Mouse (Mus musculus) heart, embryonic 14.5 days (tissue): ENCODE results near the gene Itpr3. TPM values are rescaled to one million over a fixed set of nuclear protein-coding genes. Genes with fewer than 3 reads are reported as not detected.

Source experiments
- ATAC-seq: fragments of 200-750 bp; cut with Nextera tagmentation; 2 replicates; pipeline ENCODE4 v1.8.0; 2017; ENCODE audit warnings: low read depth, moderate TSS enrichment; ENCODE audit not compliant: insufficient number of reproducible peaks, insufficient read depth, low FRiP score
- H3K27ac ChIP-seq, 2 experiments: fragments of 200-500 bp in 1 of 2; fragments of 300-500 bp in 1 of 2; sonication (generic) in 1 of 2; replicated peaks in 1 of 2; 2 replicates each; pipeline ENCODE4 v1.5.1; 2012 to 2014; ENCODE audit warnings: low read depth in 2 of 2, low read length in 2 of 2, control low read depth in 1 of 2, mild to moderate bottlenecking in 1 of 2, mixed read lengths in 1 of 2; ENCODE audit not compliant: control insufficient read depth in 1 of 2, insufficient read depth in 1 of 2
- H3K27me3 ChIP-seq: fragments of 300-500 bp; sonication (generic); 2 replicates; pipeline ENCODE4 v1.6.1; 2014; ENCODE audit warnings: mild to moderate bottlenecking, low read length, control low read depth; ENCODE audit not compliant: control insufficient read depth, insufficient read depth
- H3K36me3 ChIP-seq: fragments of 300-500 bp; sonication (generic); 2 replicates; pipeline ENCODE4 v1.6.1; 2014; ENCODE audit warnings: mild to moderate bottlenecking, control low read depth, low read length, mixed read lengths; ENCODE audit not compliant: control insufficient read depth, insufficient read depth
- H3K4me1 ChIP-seq, 2 experiments: fragments of 200-500 bp in 1 of 2; fragments of 300-500 bp in 1 of 2; sonication (generic) in 1 of 2; 2 replicates each; pipeline ENCODE4 v1.6.1; 2012 to 2014; ENCODE audit warnings: low read length in 2 of 2, control low read depth in 1 of 2, mixed read lengths in 1 of 2; ENCODE audit not compliant: control insufficient read depth in 2 of 2, insufficient read depth in 2 of 2
- H3K4me2 ChIP-seq: fragments of 300-500 bp; sonication (generic); 2 replicates; pipeline ENCODE4 v1.6.1; 2014; ENCODE audit warnings: mild to moderate bottlenecking, low read length
- H3K4me3 ChIP-seq, 2 experiments: fragments of 200-500 bp in 1 of 2; fragments of 300-500 bp in 1 of 2; sonication (generic) in 1 of 2; 2 replicates each; pipeline ENCODE4 v1.5.1; 2012 to 2014; ENCODE audit warnings: low read length in 2 of 2, mild to moderate bottlenecking in 2 of 2, control low read depth in 1 of 2, low read depth in 1 of 2, moderate library complexity in 1 of 2; ENCODE audit not compliant: control insufficient read depth in 1 of 2, insufficient read depth in 1 of 2
- H3K9ac ChIP-seq: fragments of 300-500 bp; sonication (generic); 2 replicates; pipeline ENCODE4 v1.6.1; 2014; ENCODE audit warnings: mild to moderate bottlenecking, low read length
- H3K9me3 ChIP-seq: fragments of 300-500 bp; sonication (generic); 2 replicates; pipeline ENCODE4 v1.6.1; 2016; ENCODE audit warnings: low read length, control low read depth; ENCODE audit not compliant: control insufficient read depth
- WGBS: fragments of 180-500 bp; shearing (Covaris S2); extraction: QIAGEN DNeasy Blood & Tissue Kit; methylation state at CpG from one replicate; pipeline ENCODE4 v1.1.7; 2014; 5-methylcytosine and 5-hydroxymethylcytosine counted together
- polyA plus RNA-seq: library from polyadenylated mRNA; unstranded; fragments of >200 nt; fragmentation: Nextera tagmentation; extraction: Ambion mirVana; gene quantifications from 2 replicates; pipeline ENCODE4 v1.2.1, GENCODE M21; 2014

The Itpr3 gene
- polyA plus RNA-seq, 1 experiment from 2014 or later = 1.7 TPM

GRCm38 (mm10) chr17:27133551-27134141 lies 76.5 kb downstream of the Itpr3 start, which contains the start of gene Uqcc2:
Uqcc2 (minus strand) TSS chr17:27133916.
- H3K27ac ChIP-seq = peak within 1 kb of the TSS; percentile 35 to 67; a peak in 2 of 4 replicates

GRCm38 (mm10) chr17:27134187-27134586 lies 77.1 kb downstream of the Itpr3 start:
- 23% methylated on average over 9 of the region's 9 CpGs for WGBS
- no peak for ATAC-seq
- H3K36me3 ChIP-seq = peaks cover 9% of the 10 kb centered on the region; the same call in 1 of the 2 replicates

More at GRCm38 (mm10) chr17:27133551-27134141, 76.5 kb downstream of the Itpr3 start, which contains the start of gene Uqcc2:
- H3K4me3 ChIP-seq = peak within 1 kb of the TSS; percentile 72 to 79
- H3K27me3 ChIP-seq = no peaks in the 10 kb centered on the region
- peak; percentile 93 for ATAC-seq
- WGBS = under 1% methylated on average over 46 of the region's 46 CpGs
- peaks cover 10% of the 10 kb centered on the region; the same call in 1 of the 2 replicates for H3K36me3 ChIP-seq
- peaks cover 7 to 10% of the 10 kb centered on the region in 2 experiments for H3K4me1 ChIP-seq
- 0 out of 2 replicates have a peak, but pooled peaks cover 2% of the 10 kb centered on the region for H3K9me3 ChIP-seq
- peak within 1 kb of the TSS; percentile 82 for H3K9ac ChIP-seq
- H3K4me2 ChIP-seq = peak within 1 kb of the TSS; percentile 67

GRCm38 (mm10) chr17:27134715-27135114 lies 77.6 kb downstream of the Itpr3 start:
- no peak overlapping the region for H3K9ac ChIP-seq
- H3K27ac ChIP-seq = no peak overlapping the region
- H3K27me3 ChIP-seq = no peaks in the 10 kb centered on the region
- H3K4me3 ChIP-seq = no peak overlapping the region
- no peak for ATAC-seq
- H3K4me1 ChIP-seq = peaks cover 7 to 10% of the 10 kb centered on the region in 2 experiments
- H3K36me3 ChIP-seq = 0 out of 2 replicates have a peak, but pooled peaks cover 4% of the 10 kb centered on the region
- WGBS = 13% methylated on average over 3 of the region's 3 CpGs
- 0 out of 2 replicates have a peak, but pooled peaks cover 2% of the 10 kb centered on the region for H3K9me3 ChIP-seq
- H3K4me2 ChIP-seq = no peak overlapping the region

More at GRCm38 (mm10) chr17:27134187-27134586, 77.1 kb downstream of the Itpr3 start:
- Histone ChIP-seq H3K27ac (no peak overlapping the region), H3K9me3 (0 out of 2 replicates have a peak, but pooled peaks cover 2% of the 10 kb centered on the region), H3K9ac (0 out of 2 replicates have a peak overlapping the region, but pooled peaks have one; percentile 0), H3K4me2 (peak overlapping the region; percentile 67), H3K4me3 (peak overlapping the region; percentile 72 to 79), H3K27me3 (no peaks in the 10 kb centered on the region), H3K4me1 (peaks cover 7 to 10% of the 10 kb centered on the region in 2 experiments)

- 74% methylated on average over 9 of the region's 9 CpGs for WGBS
- H3K9ac ChIP-seq = no peak overlapping the region
- no peaks in the 10 kb centered on the region for H3K36me3 ChIP-seq
These were observed 81.3 kb downstream of the Itpr3 start for GRCm38 (mm10) chr17:27138396-27138795.

GRCm38 (mm10) chr17:27139304-27139703 lies 82.2 kb downstream of the Itpr3 start:
- no peak for ATAC-seq
- Histone ChIP-seq H3K27ac (no peak overlapping the region), H3K9ac (no peak overlapping the region), H3K4me1 (no peaks in the 10 kb centered on the region), H3K4me3 (no peak overlapping the region), H3K27me3 (no peaks in the 10 kb centered on the region), H3K4me2 (no peak overlapping the region), H3K36me3 (no peaks in the 10 kb centered on the region), H3K9me3 (0 out of 2 replicates have a peak, but pooled peaks cover 2% of the 10 kb centered on the region)
- WGBS = 50% methylated on average over 7 of the region's 7 CpGs

More at GRCm38 (mm10) chr17:27138396-27138795, 81.3 kb downstream of the Itpr3 start:
- Histone ChIP-seq H3K4me1 (peaks cover 0 to 2% of the 10 kb centered on the region in 2 experiments; a peak in 3 of 4 replicates), H3K4me3 (no peak overlapping the region), H3K27me3 (no peaks in the 10 kb centered on the region), H3K9me3 (0 out of 2 replicates have a peak, but pooled peaks cover 2% of the 10 kb centered on the region), H3K27ac (no peak overlapping the region), H3K4me2 (no peak overlapping the region)
- ATAC-seq = no peak

- 0 out of 2 replicates have a peak, but pooled peaks cover 2% of the 10 kb centered on the region for H3K9me3 ChIP-seq
- no peak overlapping the region for H3K27ac ChIP-seq
- H3K36me3 ChIP-seq = no peaks in the 10 kb centered on the region
- H3K9ac ChIP-seq = no peak overlapping the region
- no peak overlapping the region for H3K4me2 ChIP-seq
- WGBS = 46% methylated on average over 9 of the region's 9 CpGs
- H3K4me3 ChIP-seq = no peak overlapping the region
- H3K27me3 ChIP-seq = no peaks in the 10 kb centered on the region
- H3K4me1 ChIP-seq = no peaks in the 10 kb centered on the region
- ATAC-seq = no peak
These were observed 83.2 kb downstream of the Itpr3 start for GRCm38 (mm10) chr17:27140262-27140661.

- H3K4me1 ChIP-seq = peaks cover 0 to 2% of the 10 kb centered on the region in 2 experiments; a peak in 1 of 4 replicates
- no peak overlapping the region for H3K4me3 ChIP-seq
- no peak overlapping the region for H3K9ac ChIP-seq
- no peaks in the 10 kb centered on the region for H3K9me3 ChIP-seq
- 36% methylated on average over 10 of the region's 10 CpGs for WGBS
- no peak overlapping the region for H3K4me2 ChIP-seq
- peak; percentile 44 for ATAC-seq
- H3K27me3 ChIP-seq = no peaks in the 10 kb centered on the region
- no peaks in the 10 kb centered on the region for H3K36me3 ChIP-seq
- H3K27ac ChIP-seq = no peak overlapping the region
These were observed 84.9 kb downstream of the Itpr3 start for GRCm38 (mm10) chr17:27141971-27142450.
